Mouse (Mus musculus) kidney, postnatal 4 days (tissue): Measurements from ENCODE around the gene Ggt5.

ENCODE experiments used
- DNase-seq, 2 experiments: peaks; one replicate each; pipeline ENCODE4 v3.0.0; 2021; ENCODE audit warnings: mixed read lengths in 2 of 2

Gene Ggt5

DNA sequence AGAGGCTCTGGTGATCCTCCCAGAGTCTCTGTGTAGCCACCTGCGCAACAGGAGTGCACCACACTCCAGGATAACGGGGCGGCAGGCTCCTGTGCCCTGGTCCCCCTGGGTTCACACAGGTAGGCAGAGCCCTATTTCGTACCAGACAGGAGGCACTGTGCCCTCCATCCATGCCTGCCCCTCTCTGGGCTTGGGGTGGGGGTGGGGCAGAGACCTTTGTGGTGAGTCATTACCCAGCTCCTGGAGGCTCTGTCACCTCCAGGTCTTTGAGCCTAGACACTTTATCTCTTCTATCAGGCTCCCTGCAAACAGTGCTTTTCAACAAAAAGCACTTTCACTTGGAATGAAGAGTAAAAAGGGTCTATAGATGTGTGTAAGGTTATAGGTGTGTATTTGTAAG lies 20.3 kb upstream of the Ggt5 start:
- DNase-seq, result peak; percentile 49 to 63

DNA sequence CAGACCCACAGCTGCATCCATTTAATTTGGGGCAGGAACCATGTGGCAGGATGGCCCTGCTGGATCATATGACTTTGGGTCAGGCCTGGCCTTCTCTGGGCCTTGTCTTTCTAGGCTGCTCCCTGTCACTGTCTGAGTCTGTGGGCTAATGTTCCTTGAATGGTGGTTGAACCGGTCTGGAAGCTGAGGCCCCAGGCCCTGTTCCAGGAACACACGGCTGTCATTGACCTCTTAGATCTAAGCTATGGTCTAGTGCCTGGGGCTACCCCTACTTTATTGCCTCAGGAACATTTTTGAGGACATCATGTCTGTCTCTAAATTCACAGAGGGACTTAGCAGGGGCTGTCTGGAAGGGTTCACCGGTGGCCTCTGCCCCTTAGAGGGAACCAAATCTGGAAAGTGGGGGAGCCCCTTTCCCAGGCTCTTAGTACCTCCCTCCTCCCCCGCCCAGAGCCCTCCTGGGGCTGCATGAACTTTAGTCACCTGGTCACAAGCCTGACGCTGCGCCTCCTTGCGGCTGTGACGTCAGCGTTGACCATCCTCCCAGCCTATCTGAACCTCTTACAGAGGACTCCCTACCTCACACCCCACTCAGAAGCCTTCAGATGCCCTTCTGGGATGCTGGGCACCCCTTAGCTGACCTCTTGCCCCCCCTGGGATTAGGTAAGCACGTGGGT lies 18.0 kb upstream of the Ggt5 start:
- peak; percentile 51 to 71 for DNase-seq

DNA sequence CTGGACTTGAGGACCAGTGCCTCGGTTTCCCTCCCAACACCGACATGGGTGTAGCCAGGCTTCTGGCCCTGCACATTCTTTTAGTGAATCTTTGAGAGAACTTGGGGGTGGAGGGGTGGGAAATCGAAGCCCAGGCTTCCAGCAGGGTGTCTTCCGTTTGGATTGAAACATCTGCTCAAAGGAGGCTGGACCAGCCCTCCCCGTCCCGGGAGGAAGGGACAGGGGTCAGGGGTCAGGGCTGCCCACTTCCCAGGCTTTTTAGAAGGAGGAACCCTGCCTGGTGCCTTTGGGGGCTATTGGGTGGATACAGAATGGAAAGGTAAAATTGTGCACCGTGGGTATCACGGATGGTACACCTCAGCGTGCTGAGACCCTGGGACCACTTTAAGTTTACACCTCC lies 17.2 kb upstream of the Ggt5 start:
- no peak for DNase-seq

DNA sequence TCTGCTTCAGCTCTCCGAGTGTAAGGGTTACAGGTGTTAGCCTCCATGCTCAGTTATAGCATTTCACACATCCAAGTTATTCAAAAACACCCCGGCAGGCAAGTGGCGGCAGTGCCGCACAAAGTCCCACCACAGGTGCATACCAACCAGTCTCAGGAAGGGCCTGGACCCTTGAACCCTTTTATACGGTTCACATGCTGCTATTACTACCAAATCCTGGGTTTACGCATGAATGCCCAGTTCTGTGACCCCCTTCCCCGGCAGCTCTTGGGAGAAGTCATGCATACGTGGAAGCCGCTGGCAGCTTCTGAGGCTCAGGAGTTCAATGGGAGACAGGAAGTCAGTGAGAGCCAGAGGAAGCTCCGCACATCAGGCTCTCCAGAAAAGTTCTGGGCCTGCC lies 16.0 kb upstream of the Ggt5 start:
- DNase-seq, result peak; percentile 45 to 71

DNA sequence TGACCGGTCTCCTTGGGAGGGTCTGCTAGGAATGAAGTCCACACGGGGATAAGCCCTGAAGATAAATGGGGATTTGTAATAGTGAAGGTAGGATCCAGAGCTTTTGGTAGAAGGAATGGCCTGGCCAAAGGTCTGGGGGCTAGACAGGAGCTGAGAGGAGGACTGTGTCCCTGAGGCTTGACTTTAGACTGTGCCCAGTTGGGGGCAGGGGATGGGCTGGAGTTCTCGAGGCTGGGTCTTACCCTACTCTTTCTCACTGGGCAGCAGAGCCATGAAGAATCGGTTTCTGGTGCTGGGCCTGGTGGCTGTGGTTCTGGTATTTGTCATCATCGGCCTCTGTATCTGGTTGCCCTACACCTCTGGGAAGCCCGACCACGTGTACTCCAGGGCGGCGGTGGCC lies 15.2 kb upstream of the Ggt5 start:
- DNase-seq, result no peak

DNA sequence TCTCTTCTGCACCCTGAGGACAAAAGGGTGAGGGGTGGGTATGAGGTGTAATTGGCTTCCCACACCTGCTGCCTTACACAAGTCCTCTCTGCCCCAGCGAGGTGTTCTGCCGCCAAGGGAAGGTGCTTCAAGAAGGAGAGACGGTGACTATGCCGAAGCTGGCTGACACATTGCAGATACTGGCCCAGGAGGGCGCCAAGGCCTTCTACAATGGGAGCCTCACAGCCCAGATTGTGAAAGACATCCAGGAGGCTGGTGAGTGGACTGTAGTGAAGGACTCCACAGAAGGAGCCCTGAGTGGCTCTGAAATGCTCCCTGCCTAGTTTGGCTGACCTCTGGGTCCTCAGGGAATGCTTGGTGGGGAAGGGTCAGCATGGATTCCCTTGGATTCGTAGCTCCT lies 10.0 kb upstream of the Ggt5 start:
- no peak for DNase-seq

DNA sequence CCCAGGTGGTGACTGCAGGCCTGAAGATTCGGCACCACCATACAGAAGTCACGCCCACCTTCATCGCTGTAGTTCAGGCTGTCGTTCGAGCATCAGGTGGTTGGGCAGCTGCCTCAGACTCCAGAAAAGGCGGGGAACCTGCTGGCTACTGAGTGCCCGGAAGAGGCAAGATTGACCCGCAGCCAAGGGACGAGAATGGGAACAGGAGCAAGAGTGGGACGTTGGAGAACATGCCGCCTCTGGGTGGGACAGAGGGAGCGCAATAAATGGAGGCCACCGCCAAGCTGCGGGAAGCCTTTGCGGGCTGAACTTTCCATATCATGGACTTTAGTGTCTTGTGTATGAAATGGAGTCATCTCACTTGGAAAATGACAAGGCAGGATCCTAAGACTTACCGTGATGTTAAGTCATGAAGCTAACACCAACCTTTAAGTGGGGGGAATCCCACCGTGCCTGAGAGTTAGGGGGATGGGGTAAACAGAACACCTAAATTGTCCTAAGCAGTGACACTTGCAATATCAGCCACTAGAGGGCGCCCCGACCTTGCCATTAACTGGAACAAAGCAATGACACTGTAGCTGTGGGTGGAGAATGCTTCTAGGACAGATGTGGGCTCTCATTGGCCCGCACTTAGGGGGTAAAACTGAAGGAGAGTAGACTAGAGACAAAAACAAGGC lies 3.1 kb upstream of the Ggt5 start:
- DNase-seq, result peak; percentile 94 to 95

DNA sequence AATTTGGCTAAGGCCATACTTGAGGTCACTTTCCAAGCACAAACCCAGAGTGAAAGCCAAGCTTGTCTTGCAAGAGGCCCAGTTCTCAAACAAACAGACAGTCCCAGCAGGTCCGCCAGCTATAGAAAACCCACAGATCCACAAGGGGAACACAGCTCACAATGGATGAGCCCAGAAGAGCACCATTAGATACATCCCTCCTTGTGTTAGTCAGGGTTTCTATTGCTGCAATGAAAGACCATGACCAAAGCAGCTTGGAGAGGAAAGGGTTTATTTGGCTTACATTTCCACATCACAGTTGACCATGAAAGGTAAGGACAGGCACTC lies 2.6 kb upstream of the Ggt5 start:
- DNase-seq, result no peak

DNA sequence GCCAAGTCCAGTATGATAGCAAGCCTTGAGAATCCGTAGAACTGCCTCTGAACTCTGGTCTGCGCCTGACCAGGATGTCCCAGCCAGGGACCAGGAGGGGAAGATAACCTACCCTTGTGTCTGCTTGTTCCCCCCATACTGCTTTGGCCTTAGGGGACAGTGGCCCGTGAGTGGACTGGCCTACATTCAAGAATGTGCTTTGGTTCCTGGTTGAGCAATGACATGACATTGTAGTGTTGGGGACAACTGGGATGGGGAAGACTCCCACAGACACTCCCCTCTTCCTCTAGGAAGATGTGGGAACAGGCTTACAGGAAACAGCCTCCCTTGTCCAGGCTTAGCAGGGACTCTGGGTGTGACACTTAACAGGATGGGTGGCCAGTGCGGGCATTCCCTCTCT lies 1.4 kb upstream of the Ggt5 start:
- DNase-seq, result no peak

DNA sequence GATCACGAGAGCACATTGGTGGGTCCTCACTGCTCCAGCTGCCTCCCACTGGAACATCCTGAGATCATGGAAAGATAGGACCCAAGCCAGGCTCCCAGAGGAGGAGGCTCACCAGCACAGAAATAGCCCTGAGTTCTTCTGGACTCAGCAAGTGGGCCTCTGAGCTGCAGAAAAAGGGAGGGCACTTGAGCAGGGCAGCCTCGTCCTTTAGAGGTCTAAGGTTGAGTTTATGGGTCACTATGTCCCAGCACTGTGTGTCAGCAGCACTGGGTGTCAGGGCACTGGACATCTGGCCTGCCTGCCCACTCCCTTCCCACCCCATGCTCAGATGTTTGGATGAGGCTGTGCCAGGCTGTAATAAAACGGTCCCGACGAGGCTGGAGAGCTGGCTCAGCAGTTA lies 804 bp upstream of the Ggt5 start:
- peak in 1 of 2 experiments; percentile 51 for DNase-seq

DNA sequence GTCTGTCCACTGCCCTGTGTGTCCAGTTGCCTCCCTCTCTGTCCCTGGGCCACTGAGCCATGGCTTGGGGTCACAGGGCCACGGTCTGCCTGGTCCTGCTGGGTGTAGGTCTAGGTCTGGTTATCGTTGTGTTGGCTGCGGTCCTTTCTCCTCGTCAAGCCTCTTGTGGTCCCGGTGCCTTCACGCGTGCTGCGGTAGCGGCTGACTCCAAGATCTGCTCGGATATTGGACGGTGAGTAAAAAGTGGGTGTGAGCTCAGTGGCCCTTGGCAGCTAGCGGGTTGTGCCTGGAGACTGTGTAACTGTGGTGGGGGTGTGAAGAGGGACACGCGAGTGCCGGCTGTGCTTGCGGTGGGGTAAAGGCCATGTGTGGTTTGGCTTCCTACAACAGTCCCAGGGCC lies 511 bp downstream of the Ggt5 start:
- peak; percentile 38 to 62 for DNase-seq

DNA sequence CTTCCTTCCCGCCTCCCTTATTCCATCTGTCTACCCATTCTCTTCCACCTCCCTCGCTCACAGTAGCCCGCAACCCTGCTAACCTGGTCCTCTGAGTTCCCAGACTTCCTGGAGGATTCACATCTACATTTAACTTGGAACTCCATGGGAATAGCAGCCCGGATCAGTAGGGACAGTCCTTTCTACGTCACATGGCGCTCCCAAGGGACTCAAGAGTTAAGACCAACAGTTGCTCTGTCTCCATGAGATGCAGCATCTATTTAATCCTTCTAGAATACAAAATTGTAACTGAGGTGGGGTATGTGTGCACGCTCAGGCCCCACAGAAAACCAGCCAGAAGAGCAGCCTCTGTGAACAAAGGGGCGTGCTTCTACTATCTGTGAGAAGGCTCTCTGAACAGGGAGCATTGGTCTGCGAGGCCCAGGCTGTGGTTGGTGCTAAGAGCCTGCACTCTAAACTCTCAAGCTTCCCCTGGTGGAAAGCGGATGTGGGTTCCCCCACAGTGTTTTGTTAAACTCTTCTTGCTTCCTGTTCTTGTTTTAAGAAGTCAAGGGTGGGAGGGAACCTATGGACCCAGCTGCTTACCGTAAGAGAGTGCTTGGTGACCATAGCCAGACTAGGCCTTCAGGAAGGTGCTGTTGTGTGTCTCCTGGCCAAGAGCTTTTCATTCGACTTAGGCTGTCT lies 2.2 kb downstream of the Ggt5 start:
- DNase-seq, result peak; percentile 47 to 72

DNA sequence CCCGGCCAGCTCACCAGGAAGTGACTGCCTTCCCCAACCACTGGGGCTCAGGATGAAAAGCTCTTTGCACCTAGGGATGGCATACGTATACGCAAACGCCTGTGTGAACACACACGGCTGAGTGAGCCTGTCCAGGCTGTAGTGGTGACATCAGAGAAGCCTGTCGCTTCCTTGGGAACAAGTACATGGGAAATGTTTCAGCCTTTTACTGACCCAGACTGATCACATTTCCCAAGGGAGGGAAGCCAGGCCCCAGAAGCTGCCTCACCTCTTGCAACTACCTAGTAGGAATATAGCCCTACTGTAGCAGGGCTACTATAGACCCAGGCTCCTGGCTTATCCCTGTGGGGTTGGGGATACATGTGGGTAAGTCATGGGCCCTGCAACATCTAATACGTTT lies 3.4 kb downstream of the Ggt5 start:
- no peak for DNase-seq

DNA sequence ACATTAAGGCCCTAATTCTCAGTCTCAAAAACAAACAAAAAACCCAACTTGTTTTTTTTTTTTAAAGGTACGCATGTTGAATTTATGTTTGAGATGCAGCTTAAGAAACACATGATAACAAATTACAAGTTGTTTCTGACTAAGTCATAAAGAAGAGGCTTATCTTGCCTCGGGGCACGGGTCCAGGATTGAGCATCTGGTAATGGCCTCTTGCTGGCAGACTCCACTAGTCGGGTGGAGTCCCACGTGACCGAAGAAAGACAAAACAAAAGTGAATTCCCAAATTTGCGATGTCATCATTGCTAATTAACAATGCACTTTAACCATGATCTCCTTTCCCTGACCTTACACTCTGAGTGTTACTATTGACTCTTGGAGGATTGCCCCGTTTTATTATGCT lies 6.8 kb downstream of the Ggt5 start:
- DNase-seq, result peak; percentile 74 to 81

DNA sequence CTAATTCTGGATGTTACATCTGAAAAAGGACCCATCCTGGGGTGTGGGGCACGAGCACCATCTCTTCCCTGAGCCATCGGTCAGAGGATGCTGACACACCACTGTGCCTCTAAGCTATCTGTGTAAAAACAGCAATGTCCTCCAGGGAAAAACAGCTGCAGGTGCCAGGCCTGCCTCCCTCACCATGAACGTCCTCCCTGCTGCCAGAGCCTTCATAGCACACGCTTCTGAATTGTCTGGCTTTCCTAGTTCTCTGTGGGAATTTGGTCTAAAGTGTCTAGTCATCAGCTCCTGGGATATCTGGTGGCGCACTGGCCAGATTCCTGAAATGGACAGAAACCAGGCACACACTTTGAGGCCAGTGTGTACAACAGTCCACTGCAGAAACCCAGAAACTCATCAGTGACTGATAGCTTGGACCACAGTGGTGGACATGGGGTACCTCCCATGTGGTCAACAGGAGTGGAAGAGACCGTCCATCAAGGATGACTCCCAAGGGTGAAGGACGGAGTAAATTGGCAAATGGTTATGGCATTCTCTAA lies 11.1 kb downstream of the Ggt5 start:
- DNase-seq, result no peak

DNA sequence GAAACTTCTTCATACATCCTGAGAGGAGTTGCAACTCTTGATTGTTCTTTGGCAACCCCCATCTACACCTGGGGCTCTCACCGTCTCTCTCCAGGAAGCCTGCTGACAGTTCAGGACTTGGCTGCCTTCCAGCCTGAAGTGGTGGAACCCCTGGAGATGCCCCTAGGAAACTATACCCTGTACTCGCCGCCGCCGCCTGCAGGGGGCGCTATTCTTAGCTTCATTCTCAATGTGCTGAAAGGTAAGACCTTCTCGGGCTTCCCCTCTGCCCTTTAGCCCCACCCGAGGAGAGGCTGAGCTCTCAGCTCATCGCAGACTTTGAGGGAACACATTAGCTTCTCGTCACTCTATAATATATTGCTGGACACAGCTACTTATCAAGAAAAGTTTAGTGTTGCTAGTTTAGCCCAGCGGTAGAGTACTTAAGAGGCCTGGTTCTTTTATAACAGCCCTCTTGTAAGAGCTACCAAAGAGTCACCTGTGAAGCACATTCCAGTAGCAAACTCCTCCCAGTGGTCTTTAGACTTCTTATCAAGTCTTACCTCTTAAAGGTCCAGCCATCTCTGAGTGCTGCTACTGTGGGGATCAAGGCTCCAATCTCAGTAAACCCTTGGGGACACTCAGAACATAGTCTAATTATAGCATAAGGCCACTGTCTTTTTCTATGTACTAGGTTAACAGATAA lies 16.2 kb downstream of the Ggt5 start:
- DNase-seq, result no peak

DNA sequence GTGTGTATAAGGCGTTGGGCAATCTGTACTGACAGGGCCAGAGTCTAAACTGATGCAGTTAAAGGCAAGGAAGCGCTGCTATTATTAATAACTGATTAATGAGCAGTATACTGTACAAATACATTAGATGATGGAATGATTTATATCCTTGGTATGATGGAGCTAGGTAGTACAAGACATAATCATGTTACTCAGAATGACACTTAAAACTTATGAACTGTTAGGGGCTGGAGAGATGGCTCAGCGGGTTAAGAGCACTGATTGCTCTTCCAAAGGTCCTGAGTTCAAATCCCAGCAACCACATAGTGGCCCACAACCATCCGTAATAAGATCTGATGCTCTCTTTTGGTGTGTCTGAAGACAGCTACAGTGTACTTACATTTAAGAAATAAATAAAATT lies 18.1 kb downstream of the Ggt5 start:
- no peak for DNase-seq

DNA sequence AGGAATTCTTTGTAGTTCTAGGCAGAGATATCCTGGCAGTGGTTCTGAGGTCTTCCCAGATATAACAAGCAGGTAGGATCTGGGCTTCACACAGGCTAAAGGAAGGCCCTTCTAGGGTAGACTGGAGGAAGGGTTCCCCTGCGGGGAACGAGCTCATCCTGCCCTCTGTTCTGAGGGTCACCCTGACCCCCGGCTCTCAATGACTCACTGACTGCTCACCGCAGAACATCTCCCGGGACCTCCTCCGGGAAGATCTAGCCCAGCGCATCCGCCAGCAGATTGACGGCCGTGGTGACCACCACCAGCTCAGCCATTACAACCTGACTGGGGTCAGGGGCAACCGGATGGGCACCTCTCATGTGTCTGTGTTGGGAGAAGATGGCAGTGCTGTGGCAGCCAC lies 19.8 kb downstream of the Ggt5 start:
- no peak for DNase-seq

DNA sequence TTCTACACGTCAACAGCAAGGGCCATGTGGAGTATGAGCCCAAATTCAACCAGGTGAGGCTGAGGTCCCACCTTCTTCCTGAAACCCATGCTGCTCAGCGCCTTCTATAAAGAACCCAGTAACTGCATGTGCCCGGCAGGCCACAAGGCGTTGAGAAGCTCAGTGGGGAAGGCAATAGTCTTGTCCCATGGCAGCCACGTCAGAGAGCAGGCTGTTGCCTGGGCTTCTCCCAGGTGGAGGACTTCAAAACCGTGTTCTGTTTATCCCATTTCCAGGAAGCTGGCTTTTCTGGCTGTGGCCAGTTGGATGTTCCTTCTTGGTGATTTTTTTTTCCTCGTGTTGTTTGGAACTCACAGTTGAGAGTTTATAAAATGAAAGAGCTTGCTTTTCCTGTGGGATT lies 21.3 kb downstream of the Ggt5 start:
- DNase-seq, result no peak

DNA sequence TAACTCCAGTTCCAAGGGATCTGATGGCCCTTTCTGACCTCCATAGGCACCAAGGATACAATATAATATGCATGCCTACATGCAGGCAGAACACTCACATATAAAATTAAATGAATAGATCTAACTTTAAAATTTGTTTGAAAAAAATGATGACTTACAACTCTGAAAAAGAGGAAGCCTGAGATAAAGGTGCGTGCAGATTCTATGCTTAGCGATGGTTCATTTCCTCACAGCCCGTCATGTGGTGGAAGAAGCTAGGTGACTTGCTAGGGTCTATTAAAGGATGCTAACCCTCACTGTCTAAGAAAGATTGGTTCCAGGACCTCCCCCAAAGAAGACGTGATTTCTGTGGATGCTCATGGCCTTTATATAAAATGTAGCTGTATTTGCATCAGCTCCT lies 26.9 kb downstream of the Ggt5 start:
- DNase-seq, result no peak

DNA sequence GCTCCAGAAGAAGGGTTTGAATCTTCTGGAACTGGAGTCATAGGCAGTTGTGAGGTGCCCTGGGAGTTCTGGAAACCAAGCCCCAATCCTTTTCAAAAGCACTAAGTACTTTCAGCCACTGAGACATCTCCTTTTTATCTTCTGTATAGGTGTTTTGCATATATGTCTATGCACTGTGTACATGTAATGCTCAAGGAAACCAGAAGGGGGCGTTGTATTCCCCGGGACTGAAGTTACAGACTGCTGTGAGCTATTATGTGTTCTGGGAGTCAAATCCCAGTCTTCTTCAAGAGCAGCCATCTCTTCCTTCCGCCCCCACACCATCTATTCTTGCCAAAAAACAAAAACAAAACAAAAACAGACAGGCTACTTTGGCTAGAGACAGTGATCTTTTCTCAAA lies 31.7 kb downstream of the Ggt5 start:
- no peak for DNase-seq

DNA sequence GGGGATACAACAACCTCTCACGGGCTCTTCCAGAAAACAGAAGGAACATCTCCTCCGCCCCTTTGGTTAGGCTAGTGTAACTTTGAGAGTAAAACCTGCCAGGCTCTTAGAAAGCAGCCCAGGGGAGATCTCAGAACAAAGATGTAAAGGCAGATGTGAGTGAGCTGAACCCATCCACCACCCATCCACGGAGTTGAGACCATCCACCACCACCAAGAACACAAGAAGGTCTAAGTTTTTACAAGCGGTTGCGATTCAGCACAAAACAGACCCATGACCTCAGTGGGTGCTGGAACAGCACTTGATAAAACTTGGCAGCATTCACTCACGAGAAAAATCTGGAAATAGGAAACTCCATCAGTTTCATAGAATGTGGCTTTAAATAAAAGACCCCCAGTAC lies 36.8 kb downstream of the Ggt5 start:
- DNase-seq, result no peak

DNA sequence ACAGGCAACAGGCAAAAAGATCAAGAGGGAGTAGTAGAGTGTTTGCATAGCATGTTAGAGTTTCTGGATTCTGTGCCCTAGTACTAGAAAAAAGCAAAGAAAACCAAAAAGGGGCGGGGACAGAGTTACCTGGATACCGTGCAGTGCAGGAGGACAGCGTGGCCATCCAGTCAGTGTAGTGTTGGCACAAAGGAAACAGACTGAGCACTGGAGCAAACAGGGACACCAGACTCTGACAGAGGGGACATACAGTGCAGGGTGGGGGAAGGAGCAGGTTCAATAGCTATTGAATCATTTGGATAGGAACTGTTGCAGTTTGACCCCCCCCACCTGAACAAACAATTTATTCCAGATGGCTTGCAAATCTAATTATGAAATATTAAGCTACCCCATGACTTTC lies 37.9 kb downstream of the Ggt5 start:
- no peak for DNase-seq

DNA sequence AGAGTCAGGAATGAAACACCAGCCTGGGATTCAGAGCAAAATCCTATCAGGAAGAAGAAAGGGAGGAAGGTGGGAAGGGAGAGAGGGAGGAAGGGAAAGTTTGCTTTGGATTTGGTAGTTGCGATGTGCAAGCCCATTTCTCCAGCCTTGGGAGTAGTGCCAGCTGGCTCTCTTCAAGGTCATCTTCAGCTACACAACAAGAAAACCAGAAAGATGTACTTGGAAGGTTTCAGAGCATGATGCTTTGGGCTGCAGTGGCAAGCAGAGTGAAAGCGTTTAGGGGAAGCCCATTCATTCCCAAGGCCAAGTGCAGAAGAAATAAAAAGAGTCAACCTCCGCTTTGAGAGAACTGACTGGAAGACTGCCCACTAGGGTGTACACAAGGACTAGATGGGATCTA lies 38.4 kb downstream of the Ggt5 start:
- DNase-seq, result no peak
